Mouse (Mus musculus) E14TG2a.4 (cell line): Measurements from ENCODE around the gene Clspn.

Experiments
- CTCF ChIP-seq: conservative IDR thresholded peaks from 2 replicates; pipeline ENCODE4 v1.5.1; 2014; ENCODE audit warnings: low read length
- POU5F1 ChIP-seq: IDR thresholded peaks from 2 replicates; pipeline ENCODE4 v1.6.1; 2014; ENCODE audit warnings: low read length, borderline replicate concordance

DNA sequence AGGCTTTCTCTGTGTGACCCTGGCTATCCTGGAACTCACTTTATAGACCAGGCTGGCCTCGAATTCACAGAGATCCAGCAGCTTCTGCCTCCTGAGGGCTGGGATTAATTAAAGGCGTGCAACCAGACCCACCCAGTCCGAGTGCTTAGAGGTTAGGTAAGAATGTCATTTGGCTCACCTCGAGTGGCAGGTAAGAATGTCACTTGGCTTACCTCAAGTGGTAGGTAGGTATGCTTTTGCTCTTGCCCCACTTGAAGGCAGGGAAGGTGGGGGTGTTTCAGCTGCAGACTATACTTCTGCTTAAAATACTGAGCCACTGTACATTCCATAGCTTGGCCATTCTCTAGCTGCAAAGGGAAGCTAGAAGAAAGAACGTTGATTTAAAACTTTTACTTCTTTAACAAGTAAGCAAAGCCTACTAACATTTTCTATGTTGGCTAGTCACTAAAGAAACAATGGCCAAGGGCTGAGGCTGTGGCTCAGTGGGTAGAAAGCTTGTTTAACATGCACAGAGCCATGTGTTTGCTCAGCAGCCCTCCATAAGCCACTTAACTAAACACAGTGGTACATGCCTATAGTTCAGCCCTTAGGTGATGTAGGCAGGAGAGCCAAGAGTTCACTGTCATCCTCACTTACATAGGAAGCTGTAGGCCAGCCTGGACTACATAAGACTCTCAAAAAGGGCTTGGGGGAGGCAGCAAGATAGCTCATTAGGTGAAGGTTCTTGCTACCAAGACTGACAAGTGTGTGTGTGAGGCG is 44.2 kb upstream of the Clspn start:
- no peak for TF ChIP-seq CTCF
- TF ChIP-seq POU5F1, result no peak
